Comparison of ENCODE assay signal across 8 mouse cellular contexts in genomic region chr13:64128858-64129615, GRCm38 (mm10). TPM values are rescaled to one million over a fixed set of nuclear protein-coding genes. Genes with fewer than 3 reads are reported as not detected.
DNase-seq lines count a peak whose midpoint lies in the region; ATAC-seq and TF ChIP-seq lines count a peak whose summit lies in the region.

Slc35d2 (minus strand) TSS chr13:64129368.

- no peak for TF ChIP-seq CTCF in small intestine, adult 2 months (IDR thresholded peaks at IDR 0.05; ENCODE audit: extremely low read depth, insufficient read length, insufficient replicate concordance, low read depth, low read length)

- no peaks in the 10 kb centered on the region for H3K27me3 ChIP-seq in forebrain, embryonic 10.5 days (ENCODE audit: poor library complexity, severe bottlenecking)
- H3K27me3 ChIP-seq in small intestine, adult 2 months (ENCODE audit: control insufficient read depth, insufficient read depth, low read length), result no peaks in the 10 kb centered on the region

- intact Hi-C loops in heart, postnatal 14 days (cut with DNase I), result no loop called here

- peak; percentile 78; the same call in 1 of the 2 replicates for TF ChIP-seq POLR2A in small intestine, adult 2 months (IDR thresholded peaks at IDR 0.05; ENCODE audit: low read depth, low read length)

- H3K4me1 ChIP-seq in forebrain, embryonic 10.5 days, result peaks cover 25% of the 10 kb centered on the region
- peaks cover 3% of the 10 kb centered on the region; the same call in 1 of the 2 replicates for H3K4me1 ChIP-seq in small intestine, adult 2 months (ENCODE audit: control insufficient read depth, insufficient read depth, insufficient read length, low read length)

- peaks cover 34% of the 10 kb centered on the region for H3K36me3 ChIP-seq in forebrain, embryonic 10.5 days (replicated peaks)
- no peaks in the 10 kb centered on the region for H3K36me3 ChIP-seq in small intestine, adult 2 months (ENCODE audit: control insufficient read depth, insufficient read depth, low read length)

- H3K4me3 ChIP-seq in forebrain, embryonic 10.5 days, result peak within 1 kb of the TSS; percentile 61
- H3K4me3 ChIP-seq in small intestine, adult 2 months (ENCODE audit: low read depth, low read length), result peak within 1 kb of the TSS; percentile 78

- H3K27ac ChIP-seq in forebrain, embryonic 10.5 days, result peak within 1 kb of the TSS; percentile 81
- peak within 1 kb of the TSS; percentile 82 for H3K27ac ChIP-seq in small intestine, adult 2 months (ENCODE audit: insufficient read depth, low read depth, low read length)

- no peaks in the 10 kb centered on the region for H3K9me3 ChIP-seq in forebrain, embryonic 10.5 days

- 9% methylated on average over 44 of the region's 44 CpGs for WGBS in forebrain, embryonic 10.5 days
- 4% methylated on average over 44 of the region's 44 CpGs for WGBS in small intestine, adult 2 months

- DNase-seq in forebrain, embryonic 10.5 days (ENCODE audit: extremely low spot score, low spot score), result no peak
- DNase-seq in heart, postnatal 14 days, result peak; percentile 78 to 83
- peak; percentile 76 to 93 for DNase-seq in kidney, postnatal 36 days
- no peak for DNase-seq in MN1 (ENCODE audit: low spot score)

- peak; percentile 87 for ATAC-seq in CD4-positive, CD25-positive, alpha-beta regulatory T cell, adult 4 months
- ATAC-seq in activated CD4-positive, CD25-positive, alpha-beta regulatory T cell, adult 4 months, result peak; percentile 88
- ATAC-seq in megakaryocyte progenitor cell, adult 5-6 weeks (replicated peaks; ENCODE audit: poor library complexity), result peak; percentile 78

RNA-seq across cellular contexts. Expression of gene Slc35d2, which starts in this region (rescaled TPM):
- 10 to 100 TPM; 48.4 to 49.7 TPM for polyA plus RNA-seq in CD4-positive, CD25-positive, alpha-beta regulatory T cell, adult 4 months (2017; shearing (Covaris generic))
- 10 to 100 TPM; 29.7 to 47.5 TPM for polyA plus RNA-seq in activated CD4-positive, CD25-positive, alpha-beta regulatory T cell, adult 4 months (2017; shearing (Covaris generic))
- polyA plus RNA-seq in forebrain, embryonic 10.5 days (2016; fragmentation: Nextera tagmentation; extraction: Ambion mirVana), result 1.5 and 2.8 TPM in 2 replicates
- 1 to 10 TPM; 1.4 to 1.8 TPM for total RNA-seq in heart, postnatal 14 days (2021)
- total RNA-seq in megakaryocyte progenitor cell, adult 5-6 weeks (2015), result 3.5 and 5.4 TPM in 2 replicates
- 4.3 and 5.4 TPM in 2 replicates for total RNA-seq in megakaryocyte progenitor cell, adult 5-6 weeks (2017)
- 3.9 and 7.1 TPM in 2 replicates for polyA plus RNA-seq in small intestine, adult 2 months (2012; rRNA removed)

Comparison
In these comparisons a context has a peak if more than half of its experiments do, and no peak if none do; other contexts are left out.
1. DNase-seq: peak in heart, postnatal 14 days (2 of 2) and kidney, postnatal 36 days (2 of 2); none in forebrain, embryonic 10.5 days (single experiment) and MN1 (single experiment).
2. Peak in every context shown above with its lines, with median percentiles within 50 percentile points of each other: ATAC-seq.